Mouse (Mus musculus) forebrain, embryonic 12.5 days (tissue): ENCODE results near the gene Mavs. TPM values are rescaled to one million over a fixed set of nuclear protein-coding genes. Genes with fewer than 3 reads are reported as not detected.
"Not testable (repeated sequence)": the region's sequence is repeated elsewhere in the genome, so short reads cannot be mapped to it uniquely, and the experiment has no call there.

ENCODE experiments used
- ATAC-seq: fragments of 200-750 bp; cut with Nextera tagmentation; 2 replicates; pipeline ENCODE4 v1.8.0; 2017; ENCODE audit warnings: moderate TSS enrichment; ENCODE audit not compliant: low FRiP score
- H3K27ac ChIP-seq: fragments of 300-500 bp; sonication (generic); 2 replicates; pipeline ENCODE4 v1.5.1; 2016; ENCODE audit warnings: mild to moderate bottlenecking
- H3K27me3 ChIP-seq: fragments of 300-500 bp; sonication (generic); 2 replicates; pipeline ENCODE4 v1.6.1; 2016; ENCODE audit warnings: mild to moderate bottlenecking
- H3K36me3 ChIP-seq: fragments of 300-500 bp; sonication (generic); replicated peaks from 2 replicates; pipeline ENCODE4 v1.6.1; 2016; ENCODE audit warnings: mild to moderate bottlenecking
- H3K4me1 ChIP-seq: fragments of 300-500 bp; sonication (generic); 2 replicates; pipeline ENCODE4 v1.6.1; 2016
- H3K4me2 ChIP-seq: fragments of 300-500 bp; sonication (generic); 2 replicates; pipeline ENCODE4 v1.6.1; 2016; ENCODE audit warnings: mild to moderate bottlenecking, moderate library complexity
- H3K4me3 ChIP-seq: fragments of 300-500 bp; sonication (generic); replicated peaks from 2 replicates; pipeline ENCODE4 v1.5.1; 2016; ENCODE audit warnings: mild to moderate bottlenecking
- H3K9ac ChIP-seq: fragments of 300-500 bp; sonication (generic); 2 replicates; pipeline ENCODE4 v1.6.1; 2016; ENCODE audit warnings: mild to moderate bottlenecking
- H3K9me3 ChIP-seq: fragments of 300-500 bp; sonication (generic); 2 replicates; pipeline ENCODE4 v1.6.1; 2016
- WGBS: fragments of 180-500 bp; shearing (Covaris S2); methylation state at CpG from one replicate; pipeline ENCODE4 v1.1.7; 2016; 5-methylcytosine and 5-hydroxymethylcytosine counted together
- polyA plus RNA-seq: library from polyadenylated mRNA; unstranded; fragments of >200 nt; fragmentation: Nextera tagmentation; extraction: Ambion mirVana; gene quantifications from 2 replicates; pipeline ENCODE4 v1.2.1, GENCODE M21; 2016

Gene Mavs
- polyA plus RNA-seq, 1 experiment from 2014 or later = 11.3 TPM

DNA sequence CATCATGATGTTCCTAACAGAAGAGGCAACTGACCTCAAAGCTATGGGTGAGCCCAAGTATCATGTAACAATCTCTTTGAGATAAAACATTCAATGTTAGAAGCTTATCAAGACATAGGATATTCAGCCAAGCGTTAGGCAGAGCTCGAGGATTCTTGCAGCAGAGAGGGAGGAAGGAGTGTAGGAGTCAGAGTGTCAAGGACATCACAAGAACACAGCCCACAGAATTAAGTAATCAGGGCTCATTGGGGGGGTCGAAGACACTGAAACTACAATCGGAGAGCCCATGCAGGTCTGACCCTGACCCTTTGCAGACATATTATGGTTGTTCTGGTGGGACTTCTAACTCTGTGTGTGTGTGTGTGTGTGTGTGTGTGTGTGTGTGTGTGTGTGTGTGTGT, 13.8 kb upstream of the Mavs start:
- 90% methylated on average over 4 of the region's 4 CpGs for WGBS
- no peak for ATAC-seq
- Histone ChIP-seq H3K36me3 (no peaks in the 10 kb centered on the region), H3K9me3 (no peaks in the 10 kb centered on the region), H3K27me3 (no peaks in the 10 kb centered on the region), H3K27ac (no peak overlapping the region), H3K4me2 (no peak overlapping the region), H3K4me3 (no peak overlapping the region), H3K4me1 (no peaks in the 10 kb centered on the region), H3K9ac (no peak overlapping the region)

DNA sequence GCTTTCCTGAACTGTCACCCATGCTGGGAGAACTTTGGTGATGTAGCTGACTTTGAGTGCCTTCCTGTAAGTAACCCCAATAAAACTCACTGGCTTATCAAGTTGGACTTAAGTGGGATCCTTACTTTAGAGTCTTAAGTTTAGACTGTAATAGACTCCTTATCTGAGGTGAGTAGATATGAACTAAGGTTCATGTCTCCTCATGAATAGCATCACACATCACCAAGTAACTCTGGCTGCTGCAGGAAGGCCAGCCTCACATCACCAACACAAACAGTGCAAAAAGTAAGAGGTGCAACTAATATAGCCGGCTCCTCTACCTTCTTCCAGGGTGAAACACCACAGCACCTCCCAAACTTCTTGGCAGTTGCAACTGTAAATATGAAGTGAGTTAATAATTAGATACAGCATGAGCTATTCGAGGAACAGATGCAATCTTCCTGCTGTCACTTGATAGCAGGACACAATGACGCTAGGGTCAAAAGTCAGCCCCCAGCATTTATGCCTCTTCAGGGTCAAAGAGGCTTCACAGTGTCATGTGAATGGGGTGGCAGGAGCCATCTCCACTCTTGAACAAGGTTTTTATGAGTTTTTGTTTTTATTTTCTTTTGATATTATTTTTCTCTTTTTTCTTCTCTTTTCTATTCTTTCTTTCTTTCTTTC, 11.9 kb upstream of the Mavs start:
- Histone ChIP-seq H3K27me3 (no peaks in the 10 kb centered on the region), H3K4me3 (no peak overlapping the region), H3K9ac (no peak overlapping the region), H3K27ac (no peak overlapping the region), H3K36me3 (no peaks in the 10 kb centered on the region), H3K4me1 (no peaks in the 10 kb centered on the region), H3K4me2 (no peak overlapping the region), H3K9me3 (no peaks in the 10 kb centered on the region)
- 79% methylated on average over 3 of the region's 3 CpGs for WGBS
- ATAC-seq = no peak

- Histone ChIP-seq H3K4me1 (no peaks in the 10 kb centered on the region), H3K36me3 (no peaks in the 10 kb centered on the region), H3K4me2 (no peak overlapping the region), H3K27ac (no peak overlapping the region), H3K27me3 (no peaks in the 10 kb centered on the region), H3K9me3 (no peaks in the 10 kb centered on the region), H3K9ac (no peak overlapping the region), H3K4me3 (no peak overlapping the region)
- ATAC-seq = no peak
- 68% methylated on average over 5 of the region's 5 CpGs for WGBS
Measured at GRCm38 (mm10) chr2:131222562-131222961, 11.3 kb upstream of the Mavs start.

GRCm38 (mm10) chr2:131223569-131223968, 10.3 kb upstream of the Mavs start:
- no peak for ATAC-seq
- Histone ChIP-seq H3K36me3 (no peaks in the 10 kb centered on the region), H3K4me3 (no peak overlapping the region), H3K9ac (no peak overlapping the region), H3K27ac (no peak overlapping the region), H3K4me1 (no peaks in the 10 kb centered on the region), H3K27me3 (no peaks in the 10 kb centered on the region), H3K9me3 (no peaks in the 10 kb centered on the region), H3K4me2 (no peak overlapping the region)
- WGBS = 78% methylated on average over 1 of the region's 1 CpGs

DNA sequence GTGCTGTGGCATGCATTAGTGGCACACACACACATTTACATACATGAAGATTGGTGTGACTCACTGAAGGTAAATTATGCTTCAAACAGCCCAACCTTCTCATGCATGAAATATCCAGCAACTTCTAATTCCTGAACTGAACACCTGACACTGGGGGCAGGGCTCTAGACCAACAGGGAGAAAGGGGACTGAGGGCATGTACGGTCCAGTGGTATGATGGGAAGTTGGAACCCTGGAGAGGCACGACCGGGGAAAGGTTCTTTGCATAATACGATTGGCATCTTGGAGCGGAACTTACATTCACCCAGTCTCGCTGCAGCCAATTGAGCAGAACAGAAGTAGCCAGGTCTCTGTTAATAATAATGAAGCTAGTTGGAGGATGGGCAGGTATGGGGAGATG, 8.7 kb upstream of the Mavs start:
- H3K4me1 ChIP-seq = no peaks in the 10 kb centered on the region
- no peak overlapping the region for H3K4me2 ChIP-seq
- no peak overlapping the region for H3K4me3 ChIP-seq
- WGBS = 91% methylated on average over 6 of the region's 6 CpGs
- no peaks in the 10 kb centered on the region for H3K9me3 ChIP-seq
- no peak overlapping the region for H3K27ac ChIP-seq
- no peaks in the 10 kb centered on the region for H3K36me3 ChIP-seq
- no peak overlapping the region for H3K9ac ChIP-seq
- no peak for ATAC-seq
- no peaks in the 10 kb centered on the region for H3K27me3 ChIP-seq

DNA sequence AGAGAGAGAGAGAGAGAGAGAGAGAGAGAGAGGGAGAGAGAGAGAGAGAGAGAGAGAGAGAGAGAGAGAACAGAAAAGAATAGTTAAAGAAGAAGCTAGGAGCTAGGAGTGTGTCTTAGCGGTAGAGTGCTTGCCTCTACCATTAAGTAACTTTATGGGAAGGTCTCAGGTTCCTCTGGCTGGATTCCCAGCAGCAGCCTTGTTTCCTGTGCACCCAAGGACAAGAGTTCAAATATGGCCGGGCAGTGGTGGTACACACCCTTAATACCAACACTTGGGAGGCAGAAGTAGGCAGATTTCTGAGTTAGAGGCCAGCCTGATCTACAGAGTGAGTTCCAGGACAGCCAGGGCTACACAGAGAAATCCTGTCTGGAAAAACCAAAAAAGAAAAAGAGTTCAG, 7.2 kb upstream of the Mavs start:
- H3K27ac ChIP-seq, H3K27me3 ChIP-seq, H3K36me3 ChIP-seq, H3K9me3 ChIP-seq, H3K9ac ChIP-seq, H3K4me1 ChIP-seq, H3K4me2 ChIP-seq, ATAC-seq, H3K4me3 ChIP-seq: not testable (repeated sequence)
- 88% methylated on average over 2 of the region's 2 CpGs for WGBS

DNA sequence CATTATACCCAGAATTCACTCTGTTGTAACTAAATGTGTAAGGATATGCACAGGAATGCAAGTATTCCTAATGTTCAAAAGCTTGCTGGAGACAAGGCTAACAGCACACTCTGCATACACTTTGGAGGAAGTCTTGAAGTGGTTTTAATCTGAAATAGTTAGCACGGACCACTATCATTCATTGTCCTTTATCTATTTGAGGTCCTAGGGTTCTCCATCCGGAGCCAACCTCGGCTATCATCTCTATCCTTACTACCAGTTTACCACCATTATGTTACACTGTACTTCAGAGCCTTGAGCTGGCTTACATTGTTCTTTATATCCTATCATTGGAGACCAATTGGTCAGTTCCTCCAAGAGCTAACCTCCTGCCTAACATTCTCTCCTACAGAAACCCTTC, 6.6 kb upstream of the Mavs start:
- 85% methylated on average over 3 of the region's 3 CpGs for WGBS
- no peaks in the 10 kb centered on the region for H3K9me3 ChIP-seq
- no peak overlapping the region for H3K9ac ChIP-seq
- no peak overlapping the region for H3K4me3 ChIP-seq
- no peak overlapping the region for H3K27ac ChIP-seq
- no peaks in the 10 kb centered on the region for H3K36me3 ChIP-seq
- no peak for ATAC-seq
- H3K27me3 ChIP-seq = no peaks in the 10 kb centered on the region
- H3K4me1 ChIP-seq = no peaks in the 10 kb centered on the region
- H3K4me2 ChIP-seq = no peak overlapping the region

GRCm38 (mm10) chr2:131232558-131232957, 1.3 kb upstream of the Mavs start:
- no peak overlapping the region for H3K4me2 ChIP-seq

GRCm38 (mm10) chr2:131234127-131234650, 326 bp downstream of the Mavs start:
- Histone ChIP-seq H3K4me3 (peak overlapping the region; percentile 44), H3K9ac (peak overlapping the region; percentile 59), H3K9me3 (no peaks in the 10 kb centered on the region), H3K27me3 (no peaks in the 10 kb centered on the region), H3K4me1 (peaks cover 22% of the 10 kb centered on the region), H3K36me3 (no peaks in the 10 kb centered on the region), H3K27ac (no peak overlapping the region), H3K4me2 (peak overlapping the region; percentile 80)
- WGBS = 17% methylated on average over 28 of the region's 28 CpGs
- ATAC-seq = peak; percentile 52

More at GRCm38 (mm10) chr2:131232558-131232957, 1.3 kb upstream of the Mavs start:
- H3K27ac ChIP-seq = no peak overlapping the region
- 91% methylated on average over 2 of the region's 2 CpGs for WGBS
- H3K36me3 ChIP-seq = no peaks in the 10 kb centered on the region
- H3K4me1 ChIP-seq = peaks cover 22% of the 10 kb centered on the region
- no peak overlapping the region for H3K9ac ChIP-seq
- no peaks in the 10 kb centered on the region for H3K9me3 ChIP-seq
- no peak for ATAC-seq
- H3K27me3 ChIP-seq = no peaks in the 10 kb centered on the region
- no peak overlapping the region for H3K4me3 ChIP-seq

- Histone ChIP-seq H3K36me3 (0 out of 2 replicates have a peak, but pooled peaks cover 1% of the 10 kb centered on the region), H3K4me3 (peak overlapping the region; percentile 44; the same call in 1 of the 2 replicates), H3K27ac (no peak overlapping the region), H3K27me3 (no peaks in the 10 kb centered on the region), H3K4me2 (peak overlapping the region; percentile 80), H3K4me1 (peaks cover 22% of the 10 kb centered on the region), H3K9me3 (no peaks in the 10 kb centered on the region), H3K9ac (no peak overlapping the region)
- 82% methylated on average over 7 of the region's 7 CpGs for WGBS
- ATAC-seq = no peak
Measured at GRCm38 (mm10) chr2:131234970-131235635, 1.2 kb downstream of the Mavs start.

DNA sequence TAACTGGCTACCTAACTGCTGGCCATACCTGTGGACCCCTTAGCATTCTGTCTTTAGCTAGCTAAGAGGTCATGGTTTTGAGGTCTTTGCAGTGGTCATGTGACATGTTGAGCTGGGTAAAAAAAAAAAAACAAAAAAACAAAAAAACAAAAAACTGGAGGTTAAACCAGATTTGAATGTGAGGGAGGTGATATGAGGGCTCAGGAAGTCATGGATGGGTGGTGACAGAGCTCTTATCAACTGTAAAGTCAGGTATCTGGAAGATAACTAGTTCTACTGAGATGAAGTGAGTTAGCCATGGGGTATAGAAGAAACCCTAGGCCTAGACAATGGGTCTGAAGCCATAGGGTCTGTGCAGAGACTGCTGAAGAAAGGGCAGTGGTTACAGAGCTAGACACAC, 8.3 kb downstream of the Mavs start:
- H3K9me3 ChIP-seq = no peaks in the 10 kb centered on the region
- H3K4me1 ChIP-seq = no peaks in the 10 kb centered on the region
- no peak overlapping the region for H3K4me2 ChIP-seq
- peaks cover 63% of the 10 kb centered on the region for H3K36me3 ChIP-seq
- H3K9ac ChIP-seq = no peak overlapping the region
- H3K4me3 ChIP-seq = no peak overlapping the region
- H3K27ac ChIP-seq = no peak overlapping the region
- no peak for ATAC-seq
- no peaks in the 10 kb centered on the region for H3K27me3 ChIP-seq

GRCm38 (mm10) chr2:131242929-131243328, 9.1 kb downstream of the Mavs start:
- Histone ChIP-seq H3K27me3 (no peaks in the 10 kb centered on the region), H3K4me2 (no peak overlapping the region), H3K9ac (no peak overlapping the region), H3K4me1 (no peaks in the 10 kb centered on the region), H3K4me3 (no peak overlapping the region), H3K9me3 (no peaks in the 10 kb centered on the region), H3K36me3 (peaks cover 69% of the 10 kb centered on the region), H3K27ac (no peak overlapping the region)
- 91% methylated on average over 7 of the region's 7 CpGs for WGBS
- ATAC-seq = no peak
